Comparison of ENCODE assay signal across 10 mouse cellular contexts in the genomic region with DNA sequence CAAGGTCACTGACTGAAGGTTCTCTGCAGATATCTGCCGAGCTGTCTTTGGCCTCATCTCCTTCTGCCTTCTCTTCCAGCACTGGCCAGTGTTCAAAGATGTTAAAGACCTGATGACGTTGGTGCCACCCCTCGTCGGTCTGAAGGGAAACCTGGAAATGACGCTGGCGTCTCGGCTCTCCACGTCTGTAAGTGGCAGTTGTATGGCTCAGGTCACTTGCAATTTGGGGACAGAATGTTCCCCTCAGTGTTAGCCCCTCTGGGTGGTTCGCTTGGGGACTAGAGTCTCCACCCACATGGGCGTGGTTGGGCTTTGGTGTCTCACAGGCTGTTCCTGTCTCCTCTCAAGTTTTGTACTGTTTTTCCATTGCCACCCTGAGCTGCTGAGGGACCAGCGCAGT. TPM values are rescaled to one million over a fixed set of nuclear protein-coding genes. Genes with fewer than 3 reads are reported as not detected.
DNase-seq lines count a peak whose midpoint lies in the region; ATAC-seq and TF ChIP-seq lines count a peak whose summit lies in the region.
"Had no signal": no experiment of that assay in that cellular context is flagged by ENCODE, and none has a peak within 500 bp of the region (broad histone marks: within the 10 kb centered on the region; RNA-seq: fewer than 3 reads in every experiment).

No protein-coding gene starts in this region.

- TF ChIP-seq CTCF in gastrocnemius, adult 2 months (IDR thresholded peaks at IDR 0.05) = no peak

- no peak overlapping the region for H3K4me2 ChIP-seq in lung, embryonic 15.5 days
- H3K4me2 ChIP-seq: heart, embryonic 15.5 days; limb, embryonic 13.5 days had no signal

- peaks cover 12% of the 10 kb centered on the region; the same call in 1 of the 2 replicates for H3K36me3 ChIP-seq in heart, embryonic 10.5 days
- H3K36me3 ChIP-seq in lung, embryonic 15.5 days = no peaks in the 10 kb centered on the region
- H3K36me3 ChIP-seq: heart, embryonic 15.5 days; limb, embryonic 13.5 days had no signal

- ATAC-seq in lung, embryonic 15.5 days (ENCODE audit: borderline replicate concordance, extremely low read depth, low FRiP score, low TSS enrichment) = no peak; the same call in 1 of the 2 replicates
- ATAC-seq in monocyte, adult 5-6 weeks (replicated peaks; ENCODE audit: insufficient number of reproducible peaks, low FRiP score, low TSS enrichment, poor library complexity, severe bottlenecking) = no peak
- no peak for ATAC-seq in inflammation-experienced regulatory T-cells, adult 6 months

- no peaks in the 10 kb centered on the region for H3K9me3 ChIP-seq in heart, embryonic 10.5 days
- no peaks in the 10 kb centered on the region for H3K9me3 ChIP-seq in lung, embryonic 15.5 days
- H3K9me3 ChIP-seq: heart, embryonic 15.5 days; limb, embryonic 13.5 days had no signal

- peak overlapping the region; percentile 92 for H3K27ac ChIP-seq in gastrocnemius, adult 2 months
- H3K27ac ChIP-seq in heart, embryonic 10.5 days = peak overlapping the region; percentile 86
- peak overlapping the region; percentile 60; the same call in 1 of the 2 replicates for H3K27ac ChIP-seq in lung, embryonic 15.5 days
- H3K27ac ChIP-seq: limb, embryonic 13.5 days had no signal

- peak; percentile 83 for DNase-seq in gastrocnemius, adult 2 months
- no peak for DNase-seq in gastrocnemius, postnatal 4 days (ENCODE audit: low spot score in 2 of 2)
- DNase-seq in c-Kit-negative CD71-positive TER-119-positive erythroid progenitor cells, embryonic 14.5 days (ENCODE audit: low read depth, low spot score) = peak; percentile 73
- DNase-seq in heart, embryonic 10.5 days (ENCODE audit: low spot score) = peak; percentile 85
- DNase-seq in left cerebral cortex, postnatal 36 days (ENCODE audit: low spot score in 2 of 2) = no peak

- no peaks in the 10 kb centered on the region for H3K27me3 ChIP-seq in heart, embryonic 10.5 days (ENCODE audit: insufficient read depth, poor library complexity, severe bottlenecking)
- no peaks in the 10 kb centered on the region for H3K27me3 ChIP-seq in lung, embryonic 15.5 days
- H3K27me3 ChIP-seq: heart, embryonic 15.5 days; limb, embryonic 13.5 days had no signal

- 59% methylated on average over 11 of the region's 11 CpGs for WGBS in heart, embryonic 10.5 days
- WGBS in lung, embryonic 15.5 days = 67% methylated on average over 11 of the region's 11 CpGs

- peaks cover 54% of the 10 kb centered on the region for H3K4me1 ChIP-seq in heart, embryonic 10.5 days
- peaks cover 33% of the 10 kb centered on the region for H3K4me1 ChIP-seq in lung, embryonic 15.5 days
- H3K4me1 ChIP-seq: limb, embryonic 13.5 days had no signal

- H3K4me3 ChIP-seq in gastrocnemius, adult 2 months = peak overlapping the region; percentile 38
- H3K4me3 ChIP-seq in heart, embryonic 10.5 days = no peak overlapping the region
- H3K4me3 ChIP-seq in lung, embryonic 15.5 days = no peak overlapping the region
- H3K4me3 ChIP-seq: heart, embryonic 15.5 days; limb, embryonic 13.5 days had no signal

- intact Hi-C loops in gastrocnemius, adult 2 months (cut with DNase I) = loop anchor here (1.0 kb wide), 1 partner anchor 12 kb away; no protein-coding TSS in a partner anchor
- intact Hi-C loops in left cerebral cortex, postnatal 36 days (cut with DNase I) = no loop called here

- no peak overlapping the region for H3K9ac ChIP-seq in lung, embryonic 15.5 days
- H3K9ac ChIP-seq: heart, embryonic 15.5 days; limb, embryonic 13.5 days had no signal

RNA-seq across cellular contexts. Expression of a gene that starts 20.2 kb away (rescaled TPM):
- total RNA-seq in gastrocnemius, adult 2 months (2021) = 100 to 1,000 TPM in 1 of 2 experiments, 10 to 100 TPM in 1; 75.0 to 118 TPM
- total RNA-seq in gastrocnemius, postnatal 4 days (2021) = 10 to 100 TPM; 21.6 to 25.0 TPM
- polyA plus RNA-seq in heart, embryonic 10.5 days (2016; fragmentation: Nextera tagmentation; extraction: Ambion mirVana) = 8.2 and 9.4 TPM in 2 replicates
- 5.2 and 6.3 TPM in 2 replicates for polyA plus RNA-seq in lung, embryonic 15.5 days (2015; fragmentation: Nextera tagmentation; extraction: Ambion mirVana)
- 1 to 10 TPM; 4.4 to 6.0 TPM for total RNA-seq in left cerebral cortex, postnatal 36 days (2021)
- 10.1 to 17.7 TPM (median 15.7 TPM) in 3 replicates for total RNA-seq in monocyte, adult 5-6 weeks (2017)
- polyA plus RNA-seq in inflammation-experienced regulatory T-cells, adult 6 months (2017; shearing (Covaris generic)) = 1 to 10 TPM; 2.8 to 5.6 (median 3.1) TPM

Comparison
In these comparisons a context has a peak if more than half of its experiments do, and no peak if none do; other contexts are left out.
1. DNase-seq: peak in gastrocnemius, adult 2 months (single experiment), c-Kit-negative CD71-positive TER-119-positive erythroid progenitor cells, embryonic 14.5 days (single experiment) and heart, embryonic 10.5 days (single experiment); none in gastrocnemius, postnatal 4 days (0 of 2) and left cerebral cortex, postnatal 36 days (0 of 2).
2. Peak in every context shown above with its lines, with median percentiles within 50 percentile points of each other: H3K27ac ChIP-seq.